In genomic region chr7:122404571-122405393, GRCm38 (mm10) we compare ENCODE assay signal across 8 mouse cellular contexts.
A peak's percentile ranks its signal among the peaks of the same experiment; 100 is the strongest.
DNase-seq lines count a peak whose midpoint lies in the region; ATAC-seq and TF ChIP-seq lines count a peak whose summit lies in the region.

No protein-coding gene starts in this region.

- no peak for TF ChIP-seq CTCF in layer of hippocampus, adult 2 months (conservative IDR thresholded peaks at IDR 0.05)
- no peak for TF ChIP-seq CTCF in olfactory bulb, adult 2 months (IDR thresholded peaks at IDR 0.05; ENCODE audit: insufficient read depth, low read depth, low read length)

- H3K27ac ChIP-seq in embryonic facial prominence, embryonic 12.5 days, result peak overlapping the region; percentile 60
- H3K27ac ChIP-seq in heart, embryonic 15.5 days, result peak overlapping the region; percentile 76
- peak overlapping the region; percentile 84 for H3K27ac ChIP-seq in layer of hippocampus, adult 2 months
- peak overlapping the region; percentile 7; the same call in 1 of the 2 replicates for H3K27ac ChIP-seq in liver, embryonic 15.5 days (replicated peaks)
- peak overlapping the region; percentile 68 for H3K27ac ChIP-seq in olfactory bulb, adult 2 months (ENCODE audit: insufficient read depth, low read depth, low read length)

- 2% methylated on average over 21 of the region's 21 CpGs for WGBS in embryonic facial prominence, embryonic 12.5 days
- WGBS in heart, embryonic 15.5 days, result 3% methylated on average over 21 of the region's 21 CpGs
- WGBS in liver, embryonic 15.5 days (ENCODE audit: insufficient replicate concordance), result 2% methylated on average over 21 of the region's 21 CpGs
- 9% methylated on average over 21 of the region's 21 CpGs for WGBS in olfactory bulb, adult 2 months

- peaks cover 14% of the 10 kb centered on the region for H3K4me1 ChIP-seq in embryonic facial prominence, embryonic 12.5 days
- peaks cover 15% of the 10 kb centered on the region for H3K4me1 ChIP-seq in heart, embryonic 15.5 days (replicated peaks)
- H3K4me1 ChIP-seq in liver, embryonic 15.5 days (replicated peaks), result peaks cover 12% of the 10 kb centered on the region
- peaks cover 23% of the 10 kb centered on the region for H3K4me1 ChIP-seq in olfactory bulb, adult 2 months (ENCODE audit: control insufficient read depth, insufficient read depth, low read length)

- TF ChIP-seq POLR2A in olfactory bulb, adult 2 months (IDR thresholded peaks at IDR 0.05; ENCODE audit: insufficient read depth, low read depth, low read length), result no peak

- peak; percentile 34 for DNase-seq in 3134 (ENCODE audit: extremely low read depth, insufficient read length, low spot score)
- DNase-seq in adrenal gland, postnatal 14 days, result peak; percentile 76
- peak; percentile 81 to 91 for DNase-seq in layer of hippocampus, adult 2 months (ENCODE audit: low spot score in 2 of 2)
- peak; percentile 36 to 50 for DNase-seq in thymus, postnatal 36 days

- peak overlapping the region; percentile 47 for H3K4me2 ChIP-seq in embryonic facial prominence, embryonic 12.5 days (replicated peaks)
- H3K4me2 ChIP-seq in heart, embryonic 15.5 days, result peak overlapping the region; percentile 57
- peak overlapping the region; percentile 23 for H3K4me2 ChIP-seq in liver, embryonic 15.5 days

- peak; percentile 53; the same call in 1 of the 2 replicates for ATAC-seq in embryonic facial prominence, embryonic 12.5 days (ENCODE audit: insufficient number of reproducible peaks, insufficient read depth, low FRiP score, low TSS enrichment)
- ATAC-seq in heart, embryonic 15.5 days (replicated peaks; ENCODE audit: insufficient number of reproducible peaks, insufficient read depth, low FRiP score, low read depth), result peak; percentile 79
- ATAC-seq in liver, embryonic 15.5 days (ENCODE audit: insufficient read depth), result no peak

- peak overlapping the region; percentile 38 for H3K9ac ChIP-seq in embryonic facial prominence, embryonic 12.5 days
- H3K9ac ChIP-seq in heart, embryonic 15.5 days, result peak overlapping the region; percentile 20
- H3K9ac ChIP-seq in liver, embryonic 15.5 days, result no peak overlapping the region

- H3K9me3 ChIP-seq in embryonic facial prominence, embryonic 12.5 days, result no peaks in the 10 kb centered on the region
- H3K9me3 ChIP-seq in heart, embryonic 15.5 days (replicated peaks), result no peaks in the 10 kb centered on the region
- no peaks in the 10 kb centered on the region for H3K9me3 ChIP-seq in liver, embryonic 15.5 days (replicated peaks)

- H3K36me3 ChIP-seq in embryonic facial prominence, embryonic 12.5 days, result no peaks in the 10 kb centered on the region
- H3K36me3 ChIP-seq in heart, embryonic 15.5 days, result no peaks in the 10 kb centered on the region
- no peaks in the 10 kb centered on the region for H3K36me3 ChIP-seq in liver, embryonic 15.5 days (replicated peaks)

- peak overlapping the region; percentile 13 for H3K4me3 ChIP-seq in embryonic facial prominence, embryonic 12.5 days
- peak overlapping the region; percentile 24 for H3K4me3 ChIP-seq in heart, embryonic 15.5 days
- peak overlapping the region; percentile 28; the same call in 1 of the 2 replicates for H3K4me3 ChIP-seq in layer of hippocampus, adult 2 months
- no peak overlapping the region for H3K4me3 ChIP-seq in liver, embryonic 15.5 days (replicated peaks)
- H3K4me3 ChIP-seq in olfactory bulb, adult 2 months (ENCODE audit: insufficient read depth, low read depth, low read length), result no peak overlapping the region

- H3K27me3 ChIP-seq in embryonic facial prominence, embryonic 12.5 days, result no peaks in the 10 kb centered on the region
- H3K27me3 ChIP-seq in heart, embryonic 15.5 days, result no peaks in the 10 kb centered on the region
- H3K27me3 ChIP-seq in liver, embryonic 15.5 days, result no peaks in the 10 kb centered on the region

Comparison
In these comparisons a context has a peak if more than half of its experiments do, and no peak if none do; other contexts are left out.
1. DNase-seq: peak in every context shown above with its lines; median percentile 86 in layer of hippocampus, adult 2 months; 76 in adrenal gland, postnatal 14 days; 43 in thymus, postnatal 36 days; 34 in 3134.
2. H3K27ac ChIP-seq: peak in every context shown above with its lines; median percentile 84 in layer of hippocampus, adult 2 months; 76 in heart, embryonic 15.5 days; 68 in olfactory bulb, adult 2 months; 60 in embryonic facial prominence, embryonic 12.5 days; 7 in liver, embryonic 15.5 days.
3. H3K4me3 ChIP-seq: peak in embryonic facial prominence, embryonic 12.5 days (single experiment), heart, embryonic 15.5 days (single experiment) and layer of hippocampus, adult 2 months (single experiment); none in liver, embryonic 15.5 days (single experiment) and olfactory bulb, adult 2 months (single experiment).
4. Peak in every context shown above with its lines, with median percentiles within 50 percentile points of each other: H3K4me2 ChIP-seq.